Mouse (Mus musculus) heart, embryonic 12.5 days (tissue): ENCODE results near the gene Zkscan6. TPM values are rescaled to one million over a fixed set of nuclear protein-coding genes. Genes with fewer than 3 reads are reported as not detected.

Experiments used
- ATAC-seq: fragments of 200-750 bp; cut with Nextera tagmentation; 2 replicates; pipeline ENCODE4 v1.8.0; 2017; ENCODE audit warnings: moderate TSS enrichment, moderate library complexity; ENCODE audit not compliant: insufficient number of reproducible peaks, low FRiP score
- H3K27ac ChIP-seq: fragments of 300-500 bp; sonication (generic); 2 replicates; pipeline ENCODE4 v1.5.1; 2016; ENCODE audit warnings: mild to moderate bottlenecking, moderate library complexity; ENCODE audit not compliant: poor library complexity, severe bottlenecking
- H3K27me3 ChIP-seq: fragments of 300-500 bp; sonication (generic); replicated peaks from 2 replicates; pipeline ENCODE4 v1.6.1; 2016; ENCODE audit warnings: mild to moderate bottlenecking, moderate library complexity
- H3K36me3 ChIP-seq: fragments of 300-500 bp; sonication (generic); 2 replicates; pipeline ENCODE4 v1.6.1; 2016; ENCODE audit warnings: mild to moderate bottlenecking, moderate library complexity
- H3K4me1 ChIP-seq: fragments of 300-500 bp; sonication (generic); replicated peaks from 2 replicates; pipeline ENCODE4 v1.6.1; 2016; ENCODE audit warnings: mild to moderate bottlenecking
- H3K4me2 ChIP-seq: fragments of 300-500 bp; sonication (generic); 2 replicates; pipeline ENCODE4 v1.6.1; 2016; ENCODE audit warnings: mild to moderate bottlenecking, moderate library complexity
- H3K4me3 ChIP-seq: fragments of 300-500 bp; sonication (generic); 2 replicates; pipeline ENCODE4 v1.5.1; 2016; ENCODE audit warnings: mild to moderate bottlenecking
- H3K9ac ChIP-seq: fragments of 300-500 bp; sonication (generic); 2 replicates; pipeline ENCODE4 v1.6.1; 2016; ENCODE audit warnings: mild to moderate bottlenecking, moderate library complexity
- H3K9me3 ChIP-seq: fragments of 300-500 bp; sonication (generic); replicated peaks from 2 replicates; pipeline ENCODE4 v1.6.1; 2016; ENCODE audit warnings: mild to moderate bottlenecking, moderate library complexity
- WGBS: fragments of 180-500 bp; shearing (Covaris S2); methylation state at CpG from one replicate; pipeline ENCODE4 v1.1.7; 2016; 5-methylcytosine and 5-hydroxymethylcytosine counted together
- polyA plus RNA-seq: library from polyadenylated mRNA; unstranded; fragments of >200 nt; fragmentation: Nextera tagmentation; extraction: Ambion mirVana; gene quantifications from 2 replicates; pipeline ENCODE4 v1.2.1, GENCODE M21; 2016

Zkscan6 gene
- polyA plus RNA-seq, result 10.6 and 12.3 TPM in 2 replicates

GRCm38 (mm10) chr11:65806909-65807504, at the start of gene Zkscan6:
Gene Zkscan6, plus strand, starts transcription at chr11:65807175.
- peak within 1 kb of the TSS; percentile 76 for H3K4me3 ChIP-seq
- no peaks in the 10 kb centered on the region for H3K9me3 ChIP-seq
- H3K27me3 ChIP-seq, result no peaks in the 10 kb centered on the region
- H3K27ac ChIP-seq, result peak within 1 kb of the TSS; percentile 87
- H3K4me2 ChIP-seq, result peak within 1 kb of the TSS; percentile 90
- ATAC-seq, result peak; percentile 99
- peak within 1 kb of the TSS; percentile 75 for H3K9ac ChIP-seq
- WGBS, result under 1% methylated on average over 58 of the region's 58 CpGs
- no peaks in the 10 kb centered on the region for H3K36me3 ChIP-seq
- H3K4me1 ChIP-seq, result peaks cover 11% of the 10 kb centered on the region

GRCm38 (mm10) chr11:65759350-65759749, 47.6 kb upstream of the Zkscan6 start:
- ATAC-seq, result no peak
- 47% methylated on average over 1 of the region's 1 CpGs for WGBS
- Histone ChIP-seq H3K27ac (no peak overlapping the region), H3K9ac (no peak overlapping the region), H3K4me3 (no peak overlapping the region), H3K4me1 (peaks cover 7% of the 10 kb centered on the region; the same call in 1 of the 2 replicates), H3K4me2 (no peak overlapping the region), H3K36me3 (no peaks in the 10 kb centered on the region; the same call in 1 of the 2 replicates), H3K9me3 (no peaks in the 10 kb centered on the region), H3K27me3 (no peaks in the 10 kb centered on the region)

GRCm38 (mm10) chr11:65760912-65761311, 46.1 kb upstream of the Zkscan6 start:
- ATAC-seq, result no peak
- Histone ChIP-seq H3K4me2 (no peak overlapping the region), H3K9me3 (no peaks in the 10 kb centered on the region), H3K4me1 (peaks cover 6% of the 10 kb centered on the region; the same call in 1 of the 2 replicates), H3K27me3 (no peaks in the 10 kb centered on the region), H3K4me3 (no peak overlapping the region), H3K27ac (no peak overlapping the region), H3K9ac (no peak overlapping the region), H3K36me3 (no peaks in the 10 kb centered on the region)
- 87% methylated on average over 2 of the region's 2 CpGs for WGBS

- Histone ChIP-seq H3K4me3 (no peak overlapping the region), H3K9ac (no peak overlapping the region), H3K4me2 (no peak overlapping the region), H3K27ac (0 out of 2 replicates have a peak overlapping the region, but pooled peaks have one; percentile 33), H3K27me3 (no peaks in the 10 kb centered on the region), H3K9me3 (no peaks in the 10 kb centered on the region), H3K36me3 (no peaks in the 10 kb centered on the region), H3K4me1 (peaks cover 24% of the 10 kb centered on the region)
- ATAC-seq, result no peak
Observed at GRCm38 (mm10) chr11:65768445-65768844, 38.5 kb upstream of the Zkscan6 start.

- no peak overlapping the region for H3K27ac ChIP-seq
- 42% methylated on average over 5 of the region's 5 CpGs for WGBS
Observed at GRCm38 (mm10) chr11:65769990-65770389, 37.0 kb upstream of the Zkscan6 start.

GRCm38 (mm10) chr11:65771546-65771945, 35.4 kb upstream of the Zkscan6 start:
- H3K4me1 ChIP-seq, result peaks cover 32% of the 10 kb centered on the region
- no peak overlapping the region for H3K27ac ChIP-seq
- 93% methylated on average over 1 of the region's 1 CpGs for WGBS
- no peak overlapping the region for H3K4me3 ChIP-seq
- H3K9me3 ChIP-seq, result no peaks in the 10 kb centered on the region
- H3K27me3 ChIP-seq, result no peaks in the 10 kb centered on the region
- H3K4me2 ChIP-seq, result no peak overlapping the region
- no peaks in the 10 kb centered on the region for H3K36me3 ChIP-seq
- no peak for ATAC-seq
- no peak overlapping the region for H3K9ac ChIP-seq

More at GRCm38 (mm10) chr11:65769990-65770389, 37.0 kb upstream of the Zkscan6 start:
- no peak overlapping the region for H3K4me2 ChIP-seq
- ATAC-seq, result no peak
- H3K36me3 ChIP-seq, result no peaks in the 10 kb centered on the region
- H3K27me3 ChIP-seq, result no peaks in the 10 kb centered on the region
- no peak overlapping the region for H3K4me3 ChIP-seq
- H3K4me1 ChIP-seq, result peaks cover 27% of the 10 kb centered on the region
- no peaks in the 10 kb centered on the region for H3K9me3 ChIP-seq
- H3K9ac ChIP-seq, result no peak overlapping the region

- H3K4me1 ChIP-seq, result peaks cover 41% of the 10 kb centered on the region
- H3K4me2 ChIP-seq, result no peak overlapping the region
- no peak overlapping the region for H3K27ac ChIP-seq
- 67% methylated on average over 2 of the region's 2 CpGs for WGBS
- no peaks in the 10 kb centered on the region for H3K9me3 ChIP-seq
- H3K9ac ChIP-seq, result no peak overlapping the region
- ATAC-seq, result no peak
- no peaks in the 10 kb centered on the region for H3K27me3 ChIP-seq
- no peaks in the 10 kb centered on the region for H3K36me3 ChIP-seq
- no peak overlapping the region for H3K4me3 ChIP-seq
Observed at GRCm38 (mm10) chr11:65773535-65773934, 33.4 kb upstream of the Zkscan6 start.

- no peaks in the 10 kb centered on the region for H3K9me3 ChIP-seq
- no peak overlapping the region for H3K9ac ChIP-seq
- peaks cover 42% of the 10 kb centered on the region for H3K4me1 ChIP-seq
- H3K27ac ChIP-seq, result no peak overlapping the region
- no peak overlapping the region for H3K4me3 ChIP-seq
- ATAC-seq, result no peak
- no peaks in the 10 kb centered on the region for H3K27me3 ChIP-seq
- H3K4me2 ChIP-seq, result no peak overlapping the region
- no peaks in the 10 kb centered on the region for H3K36me3 ChIP-seq
- 50% methylated on average over 6 of the region's 6 CpGs for WGBS
Observed at GRCm38 (mm10) chr11:65773946-65774656, 32.9 kb upstream of the Zkscan6 start.

GRCm38 (mm10) chr11:65776906-65777611, 29.9 kb upstream of the Zkscan6 start:
- H3K4me3 ChIP-seq, result no peak overlapping the region
- no peak overlapping the region for H3K9ac ChIP-seq
- peaks cover 10% of the 10 kb centered on the region for H3K36me3 ChIP-seq
- peak overlapping the region; percentile 32 for H3K27ac ChIP-seq
- WGBS, result 47% methylated on average over 2 of the region's 2 CpGs
- H3K9me3 ChIP-seq, result no peaks in the 10 kb centered on the region
- H3K27me3 ChIP-seq, result no peaks in the 10 kb centered on the region
- peak overlapping the region; percentile 24; the same call in 1 of the 2 replicates for H3K4me2 ChIP-seq
- no peak for ATAC-seq
- H3K4me1 ChIP-seq, result peaks cover 50% of the 10 kb centered on the region

GRCm38 (mm10) chr11:65777810-65778209, 29.2 kb upstream of the Zkscan6 start:
- H3K4me3 ChIP-seq, result no peak overlapping the region
- no peaks in the 10 kb centered on the region for H3K9me3 ChIP-seq
- peaks cover 10% of the 10 kb centered on the region for H3K36me3 ChIP-seq
- H3K27me3 ChIP-seq, result no peaks in the 10 kb centered on the region
- no peak overlapping the region for H3K27ac ChIP-seq
- no peak for ATAC-seq
- H3K4me2 ChIP-seq, result no peak overlapping the region
- H3K9ac ChIP-seq, result no peak overlapping the region
- 66% methylated on average over 5 of the region's 5 CpGs for WGBS
- H3K4me1 ChIP-seq, result peaks cover 50% of the 10 kb centered on the region

- ATAC-seq, result no peak
Observed at GRCm38 (mm10) chr11:65779066-65779465, 27.9 kb upstream of the Zkscan6 start.

More at GRCm38 (mm10) chr11:65779066-65779465, 27.9 kb upstream of the Zkscan6 start:
- Histone ChIP-seq H3K4me1 (peaks cover 40% of the 10 kb centered on the region), H3K4me3 (no peak overlapping the region), H3K27ac (no peak overlapping the region), H3K9me3 (no peaks in the 10 kb centered on the region), H3K9ac (no peak overlapping the region), H3K4me2 (no peak overlapping the region), H3K27me3 (no peaks in the 10 kb centered on the region), H3K36me3 (peaks cover 10% of the 10 kb centered on the region)
- 45% methylated on average over 1 of the region's 1 CpGs for WGBS
